Mouse (Mus musculus): ENCODE measurements around the gene Mettl18. TPM values are rescaled to one million over a fixed set of nuclear protein-coding genes. Genes with fewer than 3 reads are reported as not detected.
"Not testable (repeated sequence)": the region's sequence is repeated elsewhere in the genome, so short reads cannot be mapped to it uniquely, and the experiment has no call there.

Gene Mettl18
- 0.59 and 0.66 TPM in 2 replicates for polyA plus RNA-seq (2012; rRNA removed)

- peak; percentile 78 for DNase-seq (ENCODE audit: low read depth, low spot score)
- 1% methylated on average over 43 of the region's 43 CpGs for WGBS
These were observed at the start of gene Mettl18, which contains the start of gene BC055324 for GRCm38 (mm10) chr1:163994721-163995608. Gene Mettl18, plus strand, starts transcription at chr1:163994889. Gene BC055324, minus strand, starts transcription at chr1:163994796.

- DNase-seq (ENCODE audit: low read depth, low spot score) = no peak
- 88% methylated on average over 2 of the region's 2 CpGs for WGBS
These were observed 41.3 kb upstream of the Mettl18 start for GRCm38 (mm10) chr1:163953396-163953795.

GRCm38 (mm10) chr1:163958036-163958435 is 36.7 kb upstream of the Mettl18 start:
- WGBS = 77% methylated on average over 3 of the region's 3 CpGs
- no peak for DNase-seq (ENCODE audit: low read depth, low spot score)

- no peak for DNase-seq (ENCODE audit: low read depth, low spot score)
- 79% methylated on average over 10 of the region's 10 CpGs for WGBS
These were observed 30.5 kb upstream of the Mettl18 start for GRCm38 (mm10) chr1:163964008-163964689.

GRCm38 (mm10) chr1:163974471-163974870 is 20.2 kb upstream of the Mettl18 start:
- no peak for DNase-seq (ENCODE audit: low read depth, low spot score)
- WGBS = 73% methylated on average over 1 of the region's 1 CpGs

GRCm38 (mm10) chr1:163975088-163975487 is 19.6 kb upstream of the Mettl18 start:
- WGBS = 96% methylated on average over 2 of the region's 2 CpGs
- DNase-seq (ENCODE audit: low read depth, low spot score) = no peak

- no peak for DNase-seq (ENCODE audit: low read depth, low spot score)
- WGBS = 94% methylated on average over 1 of the region's 1 CpGs
These were observed 18.2 kb upstream of the Mettl18 start for GRCm38 (mm10) chr1:163976515-163976914.

- 87% methylated on average over 4 of the region's 4 CpGs for WGBS
- DNase-seq (ENCODE audit: low read depth, low spot score) = no peak
These were observed 2.3 kb upstream of the Mettl18 start for GRCm38 (mm10) chr1:163992371-163992770.

- under 1% methylated on average over 38 of the region's 38 CpGs for WGBS
- peak; percentile 1 for DNase-seq (ENCODE audit: low read depth, low spot score)
These were observed 442 bp upstream of the Mettl18 start for GRCm38 (mm10) chr1:163994173-163994720.

GRCm38 (mm10) chr1:163995609-163995913 is 872 bp downstream of the Mettl18 start:
- WGBS = 46% methylated on average over 2 of the region's 2 CpGs
- DNase-seq (ENCODE audit: low read depth, low spot score) = no peak

- no peak for DNase-seq (ENCODE audit: low read depth, low spot score)
- WGBS = 80% methylated on average over 6 of the region's 6 CpGs
These were observed 7.3 kb downstream of the Mettl18 start for GRCm38 (mm10) chr1:164001831-164002452.

- WGBS = 65% methylated on average over 3 of the region's 3 CpGs
- no peak for DNase-seq (ENCODE audit: low read depth, low spot score)
These were observed 9.6 kb downstream of the Mettl18 start for GRCm38 (mm10) chr1:164004311-164004710.

GRCm38 (mm10) chr1:164009235-164009634 is 14.5 kb downstream of the Mettl18 start:
- DNase-seq (ENCODE audit: low read depth, low spot score) = no peak
- 25% methylated on average over 2 of the region's 2 CpGs for WGBS

GRCm38 (mm10) chr1:164014616-164015015 is 19.9 kb downstream of the Mettl18 start:
- 48% methylated on average over 1 of the region's 1 CpGs for WGBS
- no peak for DNase-seq (ENCODE audit: low read depth, low spot score)

- DNase-seq (ENCODE audit: low read depth, low spot score) = no peak
- 71% methylated on average over 16 of the region's 16 CpGs for WGBS
These were observed 23.7 kb downstream of the Mettl18 start for GRCm38 (mm10) chr1:164018221-164018896.

GRCm38 (mm10) chr1:164019789-164020188 is 25.1 kb downstream of the Mettl18 start:
- no peak for DNase-seq (ENCODE audit: low read depth, low spot score)
- 83% methylated on average over 6 of the region's 6 CpGs for WGBS

- not testable (repeated sequence) for DNase-seq (ENCODE audit: low read depth, low spot score)
- WGBS = 84% methylated on average over 3 of the region's 3 CpGs
These were observed 26.1 kb downstream of the Mettl18 start for GRCm38 (mm10) chr1:164020746-164021145.

- not testable (repeated sequence) for DNase-seq (ENCODE audit: low read depth, low spot score)
- WGBS = 85% methylated on average over 5 of the region's 5 CpGs
These were observed 27.4 kb downstream of the Mettl18 start for GRCm38 (mm10) chr1:164022106-164022505.

- 89% methylated on average over 4 of the region's 4 CpGs for WGBS
These were observed 31.0 kb downstream of the Mettl18 start for GRCm38 (mm10) chr1:164025685-164026084.

GRCm38 (mm10) chr1:164027416-164027815 is 32.7 kb downstream of the Mettl18 start:
- DNase-seq (ENCODE audit: low read depth, low spot score) = no peak
- 67% methylated on average over 5 of the region's 5 CpGs for WGBS

More at GRCm38 (mm10) chr1:164025685-164026084, 31.0 kb downstream of the Mettl18 start:
- DNase-seq (ENCODE audit: low read depth, low spot score) = no peak
